Mouse (Mus musculus): ENCODE results near the gene Fetub.

The Fetub gene

GRCm38 (mm10) chr16:22967383-22968030 is 49.4 kb downstream of the Fetub start:
- no peak for DNase-seq

Data from thymus, adult 18-20 months (tissue).